Mouse (Mus musculus): ENCODE measurements around the gene Ltbr. TPM values are rescaled to one million over a fixed set of nuclear protein-coding genes. Genes with fewer than 3 reads are reported as not detected.

Ltbr gene
- total and polyA plus RNA-seq, 2 experiments from 2014 or later: 38.3 to 76.7 TPM

DNA sequence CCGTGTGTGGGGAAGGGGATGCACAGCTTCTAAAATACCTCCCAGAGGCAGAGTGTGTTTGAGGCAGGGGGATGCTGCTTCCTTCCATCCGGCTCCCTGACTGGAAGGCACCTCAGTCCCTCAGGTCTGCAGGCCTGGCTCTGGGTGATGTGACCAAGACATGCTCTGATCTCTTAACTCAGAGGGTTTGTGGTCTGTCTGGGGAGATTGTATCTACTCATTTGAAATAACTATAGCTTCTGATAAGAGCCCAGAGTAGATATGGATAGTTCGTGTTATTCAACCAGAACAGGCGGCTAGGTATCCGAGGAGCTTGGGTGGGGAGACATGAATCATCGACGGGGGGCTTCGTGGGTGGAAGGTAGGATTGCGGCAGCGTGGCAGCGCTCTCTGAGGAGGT is 39.5 kb upstream of the Ltbr start:
- WGBS: 66% methylated on average over 11 of the region's 11 CpGs
- H3K4me2 ChIP-seq (ENCODE audit: low read depth, low read length): peak overlapping the region; percentile 68; the same call in 1 of the 2 replicates

DNA sequence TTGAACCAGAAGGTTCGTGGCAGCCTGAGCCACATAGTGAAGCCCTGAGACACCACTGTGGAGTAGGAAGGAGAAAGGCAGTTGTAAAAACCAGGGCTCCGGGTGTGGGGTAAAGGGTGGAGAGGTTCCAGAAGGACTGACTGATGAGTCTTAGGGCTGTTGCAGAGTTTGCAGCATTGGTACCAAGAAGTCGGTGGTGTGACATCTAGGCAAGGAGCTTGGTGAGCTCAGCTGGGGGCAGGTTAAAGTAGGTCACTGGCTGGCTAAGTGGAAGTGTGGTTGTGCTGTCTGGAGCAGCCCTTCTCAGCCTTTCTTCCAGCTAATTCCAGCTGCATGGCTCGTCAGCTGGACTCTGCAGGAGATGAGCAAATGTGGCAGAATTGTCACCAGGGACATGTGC is 39.1 kb upstream of the Ltbr start:
- WGBS: 59% methylated on average over 4 of the region's 4 CpGs
- H3K36me3 ChIP-seq (replicated peaks; ENCODE audit: control insufficient read depth, insufficient read depth, low read length): peaks cover 9% of the 10 kb centered on the region
- peaks cover 34% of the 10 kb centered on the region for H3K4me1 ChIP-seq (ENCODE audit: control insufficient read depth, insufficient read depth)
- H3K9me3 ChIP-seq (replicated peaks; ENCODE audit: control insufficient read depth, low read length): no peaks in the 10 kb centered on the region
- H3K4me3 ChIP-seq (ENCODE audit: low read depth, low read length): no peak overlapping the region
- H3K27me3 ChIP-seq (ENCODE audit: control insufficient read depth, insufficient read depth, low read length): no peaks in the 10 kb centered on the region
- ATAC-seq (ENCODE audit: insufficient read depth, low read depth): no peak
- H3K9ac ChIP-seq (replicated peaks; ENCODE audit: low read depth, low read length): no peak overlapping the region
- peak overlapping the region; percentile 84; the same call in 1 of the 2 replicates for H3K27ac ChIP-seq (ENCODE audit: low read depth)
- peak overlapping the region; percentile 68 for H3K4me2 ChIP-seq (ENCODE audit: low read depth, low read length)
- DNase-seq (ENCODE audit: low spot score): no peak
- TF ChIP-seq CTCF (IDR thresholded peaks at IDR 0.05; ENCODE audit: low read depth): no peak
- TF ChIP-seq EP300 (IDR thresholded peaks at IDR 0.05; ENCODE audit: low read depth): no peak

More for the DNA sequence above, 39.5 kb upstream of the Ltbr start:
- H3K27ac ChIP-seq (ENCODE audit: low read depth): peak overlapping the region; percentile 84; the same call in 1 of the 2 replicates
- DNase-seq (ENCODE audit: low spot score): no peak
- H3K4me1 ChIP-seq (ENCODE audit: control insufficient read depth, insufficient read depth): peaks cover 34% of the 10 kb centered on the region
- TF ChIP-seq EP300 (IDR thresholded peaks at IDR 0.05; ENCODE audit: low read depth) (no peak), CTCF (IDR thresholded peaks at IDR 0.05; ENCODE audit: low read depth) (no peak)
- H3K27me3 ChIP-seq (ENCODE audit: control insufficient read depth, insufficient read depth, low read length): no peaks in the 10 kb centered on the region
- no peak overlapping the region for H3K4me3 ChIP-seq (ENCODE audit: low read depth, low read length)
- no peak overlapping the region for H3K9ac ChIP-seq (replicated peaks; ENCODE audit: low read depth, low read length)
- H3K36me3 ChIP-seq (replicated peaks; ENCODE audit: control insufficient read depth, insufficient read depth, low read length): peaks cover 14% of the 10 kb centered on the region
- no peaks in the 10 kb centered on the region for H3K9me3 ChIP-seq (replicated peaks; ENCODE audit: control insufficient read depth, low read length)
- ATAC-seq (ENCODE audit: insufficient read depth, low read depth): no peak

DNA sequence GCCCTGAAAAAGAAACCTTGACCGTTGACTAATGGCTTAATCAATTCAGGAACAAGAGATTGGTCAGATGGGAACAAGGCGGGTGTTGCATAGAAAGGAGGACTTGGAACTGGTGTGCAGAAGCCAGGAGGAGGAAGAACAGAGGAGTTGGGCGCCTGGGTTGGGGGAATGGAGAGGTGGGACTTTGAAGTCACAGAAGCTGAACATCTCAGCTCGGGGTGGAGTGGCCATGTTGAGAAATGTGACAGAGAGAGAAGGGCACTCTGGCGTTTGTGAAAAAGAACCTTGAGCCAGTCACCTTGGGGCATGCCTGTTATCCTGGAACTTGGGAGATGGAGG is 38.3 kb upstream of the Ltbr start:
- Histone ChIP-seq H3K4me1 (ENCODE audit: control insufficient read depth, insufficient read depth) (peaks cover 34% of the 10 kb centered on the region), H3K27me3 (ENCODE audit: control insufficient read depth, insufficient read depth, low read length) (no peaks in the 10 kb centered on the region), H3K36me3 (replicated peaks; ENCODE audit: control insufficient read depth, insufficient read depth, low read length) (peaks cover 1% of the 10 kb centered on the region), H3K9me3 (replicated peaks; ENCODE audit: control insufficient read depth, low read length) (no peaks in the 10 kb centered on the region), H3K27ac (ENCODE audit: low read depth) (peak overlapping the region; percentile 84; the same call in 1 of the 2 replicates), H3K4me3 (ENCODE audit: low read depth, low read length) (peak overlapping the region; percentile 60; the same call in 1 of the 2 replicates), H3K4me2 (ENCODE audit: low read depth, low read length) (peak overlapping the region; percentile 68), H3K9ac (replicated peaks; ENCODE audit: low read depth, low read length) (no peak overlapping the region)
- no peak for ATAC-seq (ENCODE audit: insufficient read depth, low read depth)
- WGBS: 52% methylated on average over 5 of the region's 5 CpGs
- no peak for DNase-seq (ENCODE audit: low spot score)
- no peak for TF ChIP-seq CTCF (IDR thresholded peaks at IDR 0.05; ENCODE audit: low read depth)
- TF ChIP-seq EP300 (IDR thresholded peaks at IDR 0.05; ENCODE audit: low read depth): no peak

DNA sequence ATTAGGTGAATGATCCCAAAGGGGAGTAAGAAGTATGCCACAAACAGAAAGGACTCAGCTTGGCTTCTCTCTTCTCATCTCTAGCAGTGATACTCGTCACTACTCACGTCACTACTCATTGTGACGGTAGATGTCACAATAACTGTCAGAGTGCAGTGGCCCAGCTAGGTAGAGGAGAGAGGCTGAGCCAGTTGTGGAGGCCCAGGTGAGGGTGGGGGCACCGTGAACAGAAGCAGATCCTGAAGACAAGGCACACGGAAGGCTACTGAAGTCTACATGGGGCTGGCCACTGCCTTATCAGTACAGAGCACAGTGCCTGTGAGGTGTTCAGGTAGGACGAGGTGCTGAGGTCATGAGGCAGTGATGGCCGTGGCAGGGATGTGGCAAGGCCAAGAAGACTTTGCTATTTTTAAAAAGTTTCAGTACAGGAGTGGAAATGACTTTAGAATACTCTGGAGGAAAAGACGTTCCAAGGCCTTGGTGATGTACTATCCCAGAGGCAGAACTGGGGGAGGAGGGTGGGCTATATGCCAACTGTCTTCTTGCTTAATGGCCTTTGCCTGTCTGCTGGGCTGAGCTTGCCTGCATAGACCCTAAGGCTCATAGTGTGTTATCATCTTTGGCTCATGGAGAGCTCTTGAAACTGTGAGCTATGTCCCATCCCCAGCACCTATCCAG is 37.8 kb upstream of the Ltbr start:
- Histone ChIP-seq H3K36me3 (replicated peaks; ENCODE audit: control insufficient read depth, insufficient read depth, low read length) (no peaks in the 10 kb centered on the region), H3K9ac (replicated peaks; ENCODE audit: low read depth, low read length) (no peak overlapping the region), H3K4me2 (ENCODE audit: low read depth, low read length) (peak overlapping the region; percentile 68), H3K4me1 (ENCODE audit: control insufficient read depth, insufficient read depth) (peaks cover 34% of the 10 kb centered on the region), H3K27me3 (ENCODE audit: control insufficient read depth, insufficient read depth, low read length) (no peaks in the 10 kb centered on the region), H3K27ac (ENCODE audit: low read depth) (peak overlapping the region; percentile 84), H3K9me3 (replicated peaks; ENCODE audit: control insufficient read depth, low read length) (no peaks in the 10 kb centered on the region), H3K4me3 (ENCODE audit: low read depth, low read length) (peak overlapping the region; percentile 60)
- no peak for DNase-seq (ENCODE audit: low spot score)
- no peak for ATAC-seq (ENCODE audit: insufficient read depth, low read depth)
- TF ChIP-seq CTCF (IDR thresholded peaks at IDR 0.05; ENCODE audit: low read depth) (no peak), EP300 (IDR thresholded peaks at IDR 0.05; ENCODE audit: low read depth) (no peak)
- WGBS: 51% methylated on average over 8 of the region's 8 CpGs

DNA sequence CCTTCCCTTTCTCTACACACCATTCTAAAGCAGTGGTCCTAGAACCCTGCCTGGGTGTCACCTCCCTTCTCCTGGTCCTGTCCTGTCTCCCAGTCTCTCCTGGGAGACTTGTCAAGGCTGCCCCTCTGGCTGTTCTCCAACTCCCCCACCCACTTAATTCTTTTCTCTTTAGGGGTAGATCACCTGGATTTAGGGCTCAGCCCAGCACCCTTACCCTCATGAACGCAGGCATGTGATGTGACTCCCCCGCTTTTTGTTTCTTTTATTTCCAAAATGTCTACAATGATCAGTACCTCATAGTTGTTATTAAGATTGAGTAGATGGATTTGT is 37.3 kb upstream of the Ltbr start:
- DNase-seq (ENCODE audit: low spot score) (no peak), ATAC-seq (ENCODE audit: insufficient read depth, low read depth) (no peak)
- Histone ChIP-seq H3K36me3 (replicated peaks; ENCODE audit: control insufficient read depth, insufficient read depth, low read length) (no peaks in the 10 kb centered on the region), H3K4me1 (ENCODE audit: control insufficient read depth, insufficient read depth) (peaks cover 31% of the 10 kb centered on the region), H3K4me3 (ENCODE audit: low read depth, low read length) (peak overlapping the region; percentile 60), H3K9me3 (replicated peaks; ENCODE audit: control insufficient read depth, low read length) (no peaks in the 10 kb centered on the region), H3K27me3 (ENCODE audit: control insufficient read depth, insufficient read depth, low read length) (no peaks in the 10 kb centered on the region), H3K4me2 (ENCODE audit: low read depth, low read length) (peak overlapping the region; percentile 68), H3K9ac (replicated peaks; ENCODE audit: low read depth, low read length) (peak overlapping the region; percentile 82), H3K27ac (ENCODE audit: low read depth) (peak overlapping the region; percentile 84)
- TF ChIP-seq EP300 (IDR thresholded peaks at IDR 0.05; ENCODE audit: low read depth): no peak
- TF ChIP-seq CTCF (IDR thresholded peaks at IDR 0.05; ENCODE audit: low read depth): no peak
- 83% methylated on average over 2 of the region's 2 CpGs for WGBS

All from heart, postnatal 0 days (tissue).